Mouse (Mus musculus) CH12.LX (cell line): ENCODE data around the gene Golph3l.

Source experiments
- CHD2 ChIP-seq: IDR thresholded peaks from 2 replicates; pipeline ENCODE4 v1.6.1; 2011; ENCODE audit warnings: low read length, improper control_type of control experiment
- CTCF ChIP-seq, 2 experiments: IDR thresholded peaks in 1 of 2; conservative IDR thresholded peaks in 1 of 2; 2 replicates each; pipeline ENCODE4 v1.5.1; 2011 to 2012; ENCODE audit warnings: low read depth in 2 of 2, low read length in 2 of 2, improper control_type of control experiment in 1 of 2, inconsistent platforms in 1 of 2, mild to moderate bottlenecking in 1 of 2, moderate library complexity in 1 of 2
- ELF1 ChIP-seq: IDR thresholded peaks from 2 replicates; pipeline ENCODE4 v1.6.1; 2014; ENCODE audit warnings: low read depth, mild to moderate bottlenecking, inconsistent platforms, low read length, improper control_type of control experiment
- GABPA ChIP-seq: IDR thresholded peaks from 2 replicates; pipeline ENCODE4 v1.6.1; 2012; ENCODE audit warnings: low read depth, low read length, improper control_type of control experiment, inconsistent platforms; ENCODE audit not compliant: insufficient replicate concordance
- HCFC1 ChIP-seq: IDR thresholded peaks from 2 replicates; pipeline ENCODE4 v1.6.1; 2012; ENCODE audit warnings: low read depth, mild to moderate bottlenecking, inconsistent platforms, low read length, improper control_type of control experiment
- MAFK ChIP-seq: IDR thresholded peaks from 2 replicates; pipeline ENCODE4 v1.6.1; 2011; ENCODE audit warnings: low read length, improper control_type of control experiment; ENCODE audit not compliant: insufficient replicate concordance
- MEF2A ChIP-seq: IDR thresholded peaks from 2 replicates; pipeline ENCODE4 v1.6.1; 2014; ENCODE audit warnings: low read depth, mild to moderate bottlenecking, inconsistent platforms, low read length, improper control_type of control experiment, borderline replicate concordance
- POLR2A ChIP-seq: IDR thresholded peaks from 2 replicates; pipeline ENCODE4 v1.6.1; 2011; ENCODE audit warnings: low read depth, mild to moderate bottlenecking, improper control_type of control experiment, low read length
- ZMIZ1 ChIP-seq: IDR thresholded peaks from 2 replicates; pipeline ENCODE4 v1.6.1; 2012; ENCODE audit warnings: low read depth, mild to moderate bottlenecking, inconsistent platforms, low read length, improper control_type of control experiment

GRCm38 (mm10) chr3:95618511-95618910 lies 29.8 kb downstream of the Golph3l start:
- no peak for TF ChIP-seq GABPA
- TF ChIP-seq MAFK = no peak
- TF ChIP-seq POLR2A = no peak
- no peak for TF ChIP-seq CTCF (conservative IDR thresholded peaks at IDR 0.05 in 1 of 2, IDR thresholded peaks at IDR 0.05 in 1 of 2; ENCODE audit: low read depth in 2 of 2, low read length in 2 of 2)
- no peak for TF ChIP-seq ELF1
- TF ChIP-seq HCFC1 = no peak
- TF ChIP-seq ZMIZ1 = no peak
- no peak for TF ChIP-seq CHD2
- no peak for TF ChIP-seq MEF2A
